Comparison of ENCODE assay signal across 34 mouse cellular contexts in genomic region chr8:12545236-12545635, GRCm38 (mm10). TPM values are rescaled to one million over a fixed set of nuclear protein-coding genes. Genes with fewer than 3 reads are reported as not detected.
DNase-seq lines count a peak whose midpoint lies in the region; ATAC-seq and TF ChIP-seq lines count a peak whose summit lies in the region.
"Had no signal": no experiment of that assay in that cellular context is flagged by ENCODE, and none has a peak within 500 bp of the region (broad histone marks: within the 10 kb centered on the region; RNA-seq: fewer than 3 reads in every experiment).

No protein-coding gene starts in this region.

- DNase-seq in hindbrain, embryonic 10.5 days (ENCODE audit: low spot score) = no peak
- DNase-seq in hindbrain, embryonic 11.5 days (ENCODE audit: low spot score) = no peak
- peak; percentile 78 for DNase-seq in R1 (ENCODE audit: low read depth, low spot score)
- DNase-seq in embryo, embryonic 10 days (ENCODE audit: low spot score) = no peak
- no peak for DNase-seq in layer of hippocampus, adult 2 months (ENCODE audit: low spot score in 2 of 2)
- DNase-seq: adrenal gland, adult 2 months; adrenal gland, postnatal 14 days; cerebellum, adult 11-12 months; cerebellum, adult 9-10 months; cerebellum, postnatal 14 days; gastrocnemius, postnatal 10 days; gastrocnemius, postnatal 36 days; kidney, adult 18-20 months had no signal

- peak; percentile 38 for TF ChIP-seq POLR2A in ES-Bruce4 (IDR thresholded peaks at IDR 0.05; ENCODE audit: insufficient read depth, low read length)

- H3K36me3 ChIP-seq in hindbrain, embryonic 10.5 days = no peaks in the 10 kb centered on the region
- no peaks in the 10 kb centered on the region for H3K36me3 ChIP-seq in hindbrain, embryonic 11.5 days (ENCODE audit: control insufficient read depth, insufficient read depth, low read length)
- H3K36me3 ChIP-seq in E14TG2a.4 (ENCODE audit: insufficient read depth, low read length) (peaks cover 19% of the 10 kb centered on the region), ES-Bruce4 (ENCODE audit: control insufficient read depth, insufficient read depth, low read length, poor library complexity, severe bottlenecking) (no peaks in the 10 kb centered on the region)
- H3K36me3 ChIP-seq: embryonic facial prominence, embryonic 13.5 days; forebrain, embryonic 12.5 days had no signal

- H3K4me2 ChIP-seq in hindbrain, embryonic 11.5 days (replicated peaks; ENCODE audit: low read depth, low read length) = no peak overlapping the region
- H3K4me2 ChIP-seq: embryonic facial prominence, embryonic 13.5 days; forebrain, embryonic 12.5 days; heart, embryonic 11.5 days; hindbrain, embryonic 14.5 days had no signal

- no peaks in the 10 kb centered on the region for H3K9me3 ChIP-seq in hindbrain, embryonic 10.5 days
- H3K9me3 ChIP-seq in hindbrain, embryonic 11.5 days (ENCODE audit: control insufficient read depth, low read length) = no peaks in the 10 kb centered on the region
- no peaks in the 10 kb centered on the region for H3K9me3 ChIP-seq in E14TG2a.4 (ENCODE audit: low read length)
- no peaks in the 10 kb centered on the region for H3K9me3 ChIP-seq in ES-Bruce4 (replicated peaks; ENCODE audit: control insufficient read depth, insufficient read depth, low read length, poor library complexity, severe bottlenecking)
- H3K9me3 ChIP-seq: embryonic facial prominence, embryonic 13.5 days; forebrain, embryonic 12.5 days had no signal

- ATAC-seq in hindbrain, embryonic 11.5 days (ENCODE audit: low FRiP score) = no peak
- no peak for ATAC-seq in erythroid progenitor cell, adult 5-6 weeks (replicated peaks; ENCODE audit: low FRiP score, poor library complexity, severe bottlenecking)
- ATAC-seq: CD4-positive, CD25-positive, alpha-beta regulatory T cell, adult 4 months; forebrain, embryonic 16.5 days; hindbrain, postnatal 0 days; inflammation-experienced regulatory T-cells, adult 6 months; intestine, embryonic 16.5 days had no signal

- TF ChIP-seq CTCF in E14TG2a.4 (conservative IDR thresholded peaks at IDR 0.05; ENCODE audit: low read length) = no peak
- no peak for TF ChIP-seq CTCF in ES-Bruce4 (IDR thresholded peaks at IDR 0.05; ENCODE audit: low read depth, low read length)
- no peak for TF ChIP-seq CTCF in layer of hippocampus, adult 2 months (conservative IDR thresholded peaks at IDR 0.05)

- peaks cover 22% of the 10 kb centered on the region for H3K4me1 ChIP-seq in hindbrain, embryonic 10.5 days (replicated peaks)
- H3K4me1 ChIP-seq in hindbrain, embryonic 11.5 days (replicated peaks; ENCODE audit: control insufficient read depth, insufficient read depth, low read length) = no peaks in the 10 kb centered on the region
- H3K4me1 ChIP-seq in E14TG2a.4 (replicated peaks; ENCODE audit: low read depth, low read length) (peaks cover 79% of the 10 kb centered on the region), ES-Bruce4 (ENCODE audit: control insufficient read depth, insufficient read depth, low read length) (peaks cover 9% of the 10 kb centered on the region)
- H3K4me1 ChIP-seq: embryonic facial prominence, embryonic 13.5 days had no signal

- WGBS in hindbrain, embryonic 10.5 days = 51% methylated on average over 4 of the region's 4 CpGs
- WGBS in hindbrain, embryonic 11.5 days = 62% methylated on average over 4 of the region's 4 CpGs

- no peak overlapping the region for H3K9ac ChIP-seq in hindbrain, embryonic 11.5 days (ENCODE audit: low read depth, low read length)
- H3K9ac ChIP-seq in ES-Bruce4 (ENCODE audit: low read depth, poor library complexity, severe bottlenecking) = peak overlapping the region; percentile 72
- H3K9ac ChIP-seq: embryonic facial prominence, embryonic 13.5 days; forebrain, embryonic 12.5 days; hindbrain, embryonic 14.5 days had no signal

- peaks cover 50% of the 10 kb centered on the region for H3K27me3 ChIP-seq in hindbrain, embryonic 10.5 days (ENCODE audit: insufficient read depth, poor library complexity, severe bottlenecking)
- H3K27me3 ChIP-seq in hindbrain, embryonic 11.5 days (ENCODE audit: control insufficient read depth, insufficient read depth, low read length) = no peaks in the 10 kb centered on the region; the same call in 1 of the 2 replicates
- peaks cover 3% of the 10 kb centered on the region; the same call in 1 of the 2 replicates for H3K27me3 ChIP-seq in E14TG2a.4 (ENCODE audit: insufficient read depth, low read length)
- no peaks in the 10 kb centered on the region for H3K27me3 ChIP-seq in ES-Bruce4 (ENCODE audit: control insufficient read depth, insufficient read depth, low read length, poor library complexity, severe bottlenecking)

- peak; percentile 84 for TF ChIP-seq EP300 in ES-Bruce4 (IDR thresholded peaks at IDR 0.05; ENCODE audit: insufficient read depth, low read depth, low read length)

- no peak overlapping the region for H3K4me3 ChIP-seq in hindbrain, embryonic 10.5 days
- H3K4me3 ChIP-seq in hindbrain, embryonic 11.5 days (ENCODE audit: low read depth, low read length) = no peak overlapping the region
- peak overlapping the region; percentile 59 for H3K4me3 ChIP-seq in E14TG2a.4 (replicated peaks; ENCODE audit: low read length)
- H3K4me3 ChIP-seq in ES-Bruce4 (ENCODE audit: low read depth, low read length) = peak overlapping the region; percentile 54
- no peak overlapping the region for H3K4me3 ChIP-seq in layer of hippocampus, adult 2 months
- H3K4me3 ChIP-seq: embryonic facial prominence, embryonic 13.5 days; forebrain, embryonic 12.5 days had no signal

- 0 out of 2 replicates have a peak overlapping the region, but pooled peaks have one; percentile 18 for H3K27ac ChIP-seq in hindbrain, embryonic 10.5 days
- H3K27ac ChIP-seq in hindbrain, embryonic 11.5 days (ENCODE audit: low read depth, low read length) = no peak overlapping the region
- peak overlapping the region; percentile 98 for H3K27ac ChIP-seq in ES-Bruce4 (ENCODE audit: insufficient read depth, low read length)
- no peak overlapping the region for H3K27ac ChIP-seq in layer of hippocampus, adult 2 months
- H3K27ac ChIP-seq: embryonic facial prominence, embryonic 13.5 days; forebrain, embryonic 12.5 days; hindbrain, embryonic 14.5 days; hindbrain, postnatal 0 days had no signal

RNA-seq across cellular contexts. Expression of gene Spaca7, which starts 27.6 kb away (rescaled TPM):
- polyA plus RNA-seq in hindbrain, embryonic 10.5 days (2016; fragmentation: Nextera tagmentation; extraction: Ambion mirVana) = not detected in 2 replicates
- not detected in 2 replicates for polyA plus RNA-seq in hindbrain, embryonic 11.5 days (2014; fragmentation: Nextera tagmentation; extraction: Ambion mirVana)
- not detected in 2 replicates for polyA plus RNA-seq in ES-Bruce4 (2011; ENCODE audit: insufficient read depth, insufficient read length, low read depth, missing spikeins)
- not detected in 2 replicates for total RNA-seq in erythroid progenitor cell, adult 5-6 weeks (2015; ENCODE audit: low replicate concordance)
- not detected in 2 replicates for total RNA-seq in erythroid progenitor cell, adult 5-6 weeks (2017; ENCODE audit: low replicate concordance)
- not detected for total RNA-seq in layer of hippocampus, adult 2 months (2021)
- total RNA-seq: adrenal gland, adult 2 months; adrenal gland, postnatal 14 days; adrenal gland, postnatal 4 days; gastrocnemius, adult 18-20 months; gastrocnemius, postnatal 10 days; gastrocnemius, postnatal 36 days; granulocyte monocyte progenitor cell, adult 5-6 weeks; heart, adult 8-10 months; heart, postnatal 25 days; hematopoietic stem cell, adult 5-6 weeks; hindbrain, postnatal 0 days had no signal
- polyA plus RNA-seq: adrenal gland, adult 2 months; C2C12; CD4-positive, CD25-positive, alpha-beta regulatory T cell, adult 4 months; embryonic facial prominence, embryonic 13.5 days; forebrain, embryonic 12.5 days; forebrain, embryonic 16.5 days; heart, embryonic 11.5 days; heart, embryonic 14.5 days; heart, postnatal 0 days; hindbrain, embryonic 14.5 days; hindbrain, postnatal 0 days; inflammation-experienced regulatory T-cells, adult 6 months; intestine, embryonic 16.5 days had no signal

Comparison
In these comparisons a context has a peak if more than half of its experiments do, and no peak if none do; other contexts are left out.
1. H3K27ac ChIP-seq: peak in hindbrain, embryonic 10.5 days (single experiment) and ES-Bruce4 (single experiment); none in hindbrain, embryonic 11.5 days (single experiment) and layer of hippocampus, adult 2 months (single experiment).
2. H3K4me3 ChIP-seq: peak in E14TG2a.4 (single experiment) and ES-Bruce4 (single experiment); none in hindbrain, embryonic 10.5 days (single experiment), hindbrain, embryonic 11.5 days (single experiment) and layer of hippocampus, adult 2 months (single experiment).